Mouse (Mus musculus) MEL (cell line): ENCODE results near the gene Dgat2. TPM values are rescaled to one million over a fixed set of nuclear protein-coding genes. Genes with fewer than 3 reads are reported as not detected.

ENCODE experiments used
- DNase-seq: peaks from one replicate; pipeline ENCODE4 v3.0.0; 2011; ENCODE audit warnings: low read depth, low spot score
- H3K27ac ChIP-seq: 2 replicates; pipeline ENCODE4 v1.5.1; 2012; ENCODE audit warnings: low read depth, mild to moderate bottlenecking, control low read depth, low read length, moderate library complexity; ENCODE audit not compliant: control insufficient read depth
- H3K27me3 ChIP-seq, 2 experiments: fragments of 150-350 bp in 1 of 2; sonication (generic) in 1 of 2; 2 replicates each; pipeline ENCODE4 v1.6.1; 2012; ENCODE audit warnings: low read length in 2 of 2, mild to moderate bottlenecking in 2 of 2, improper control_type of control experiment in 1 of 2, moderate library complexity in 1 of 2; ENCODE audit not compliant: insufficient read depth in 2 of 2, control insufficient read depth in 1 of 2
- H3K36me3 ChIP-seq, 2 experiments: 2 replicates each; pipeline ENCODE4 v1.6.1; 2012 to 2014; ENCODE audit warnings: low read length in 2 of 2, improper control_type of control experiment in 1 of 2, inconsistent platforms in 1 of 2, mild to moderate bottlenecking in 1 of 2; ENCODE audit not compliant: insufficient read depth in 2 of 2, control insufficient read depth in 1 of 2
- H3K4me1 ChIP-seq, 2 experiments: fragments of 150-350 bp in 1 of 2; sonication (generic) in 1 of 2; 2 replicates each; pipeline ENCODE4 v1.6.1; 2012; ENCODE audit warnings: low read length in 2 of 2, improper control_type of control experiment in 1 of 2, mild to moderate bottlenecking in 1 of 2; ENCODE audit not compliant: insufficient read depth in 2 of 2, control insufficient read depth in 1 of 2
- H3K4me3 ChIP-seq, 2 experiments: fragments of 150-350 bp in 1 of 2; sonication (generic) in 1 of 2; 2 replicates each; pipeline ENCODE4 v1.5.1; 2012; ENCODE audit warnings: low read depth in 2 of 2, low read length in 2 of 2, mild to moderate bottlenecking in 2 of 2, moderate library complexity in 2 of 2, control low read depth in 1 of 2, improper control_type of control experiment in 1 of 2; ENCODE audit not compliant: control insufficient read depth in 1 of 2, insufficient read depth in 1 of 2
- H3K79me2 ChIP-seq: 2 replicates; pipeline ENCODE4 v1.6.1; 2012; ENCODE audit warnings: mild to moderate bottlenecking, low read length, moderate library complexity; ENCODE audit not compliant: control insufficient read depth, poor library complexity, insufficient read depth
- H3K9ac ChIP-seq: 2 replicates; pipeline ENCODE4 v1.6.1; 2012; ENCODE audit warnings: low read depth, mild to moderate bottlenecking, control low read depth, low read length, moderate library complexity; ENCODE audit not compliant: control insufficient read depth, poor library complexity, severe bottlenecking
- H3K9me3 ChIP-seq: fragments of 150-350 bp; sonication (generic); replicated peaks from 2 replicates; pipeline ENCODE4 v1.6.1; 2012; ENCODE audit warnings: mild to moderate bottlenecking, low read length, improper control_type of control experiment, moderate library complexity; ENCODE audit not compliant: insufficient read depth
- GATA1 ChIP-seq: IDR thresholded peaks from 2 replicates; pipeline ENCODE4 v1.6.1; 2011; ENCODE audit warnings: low read depth, low read length, improper control_type of control experiment
- JUND ChIP-seq: IDR thresholded peaks from 2 replicates; pipeline ENCODE4 v1.6.1; 2011; ENCODE audit warnings: low read depth, mild to moderate bottlenecking, improper control_type of control experiment, low read length
- MAFK ChIP-seq: IDR thresholded peaks from 2 replicates; pipeline ENCODE4 v1.6.1; 2011; ENCODE audit warnings: low read depth, mild to moderate bottlenecking, low read length, improper control_type of control experiment, borderline replicate concordance
- MYC ChIP-seq: IDR thresholded peaks from 2 replicates; pipeline ENCODE4 v1.6.1; 2011; ENCODE audit warnings: low read depth, mild to moderate bottlenecking, low read length, improper control_type of control experiment, moderate library complexity
- NELFE ChIP-seq: IDR thresholded peaks from 2 replicates; pipeline ENCODE4 v1.6.1; 2011; ENCODE audit warnings: low read depth, low read length, improper control_type of control experiment
- NRF1 ChIP-seq: IDR thresholded peaks from 2 replicates; pipeline ENCODE4 v1.6.1; 2014; ENCODE audit warnings: low read depth, mild to moderate bottlenecking, inconsistent platforms, low read length, improper control_type of control experiment, moderate library complexity; ENCODE audit not compliant: poor library complexity, insufficient read depth, severe bottlenecking
- POLR2A ChIP-seq, 2 experiments: IDR thresholded peaks; 2 replicates each; pipeline ENCODE4 v1.6.1; 2011 to 2012; ENCODE audit warnings: low read length in 2 of 2, mild to moderate bottlenecking in 2 of 2, control low read depth in 1 of 2, improper control_type of control experiment in 1 of 2, low read depth in 1 of 2, moderate library complexity in 1 of 2; ENCODE audit not compliant: control insufficient read depth in 1 of 2, insufficient read depth in 1 of 2, poor library complexity in 1 of 2
- RAD21 ChIP-seq: IDR thresholded peaks from 2 replicates; pipeline ENCODE4 v1.6.1; 2011; ENCODE audit warnings: mild to moderate bottlenecking, low read depth, low read length, improper control_type of control experiment
- TBP ChIP-seq: IDR thresholded peaks from 2 replicates; pipeline ENCODE4 v1.8.0; 2011; ENCODE audit warnings: low read depth, low read length, improper control_type of control experiment
- ZC3H11A ChIP-seq: IDR thresholded peaks from 2 replicates; pipeline ENCODE4 v1.6.1; 2012; ENCODE audit warnings: low read depth, mild to moderate bottlenecking, inconsistent platforms, low read length, improper control_type of control experiment
- polyA plus RNA-seq, 2 experiments: library from polyadenylated mRNA; stranded (reverse) in 1 of 2; unstranded in 1 of 2; fragments of >175 nt in 1 of 2; fragments of >200 nt in 1 of 2; gene quantifications; 2 replicates each; pipeline versions ENCODE4 v1.2.1 to v1.2.4; 2012; ENCODE audit warnings: low replicate concordance in 2 of 2, low read depth in 1 of 2; ENCODE audit not compliant: insufficient read length in 2 of 2, insufficient read depth in 1 of 2, missing spikeins in 1 of 2
- total RNA-seq: library from RNA; depleted of rRNA; stranded (reverse); fragments of 300-350 nt; gene quantifications from 2 replicates; pipeline ENCODE4 v1.2.3, GENCODE M21; 2012

Dgat2 gene
- total and polyA plus RNA-seq, 3 experiments = 4.1 to 7.7 TPM; not detected in 1

GRCm38 (mm10) chr7:99217338-99218074 lies 35.0 kb upstream of the Dgat2 start:
- Histone ChIP-seq H3K36me3 (no peaks in the 10 kb centered on the region; a peak in 1 of 4 replicates), H3K27ac (no peak overlapping the region), H3K4me1 (no peaks in the 10 kb centered on the region), H3K9me3 (no peaks in the 10 kb centered on the region)
- no peak for TF ChIP-seq RAD21
- no peak for TF ChIP-seq POLR2A (IDR thresholded peaks at IDR 0.05; ENCODE audit: control insufficient read depth in 1 of 2, insufficient read depth in 1 of 2, low read depth in 1 of 2, low read length in 2 of 2, poor library complexity in 1 of 2)
- no peak for TF ChIP-seq TBP
- no peak for TF ChIP-seq MYC
- TF ChIP-seq ZC3H11A = no peak
- TF ChIP-seq, all 39 proteins: peak for 0
- Histone ChIP-seq H3K4me3 (no peak overlapping the region), H3K79me2 (no peaks in the 10 kb centered on the region), H3K9ac (no peak overlapping the region), H3K27me3 (peaks cover 0 to 3% of the 10 kb centered on the region in 2 experiments; a peak in 1 of 4 replicates)
- no peak for DNase-seq

GRCm38 (mm10) chr7:99215347-99215855 lies 32.9 kb upstream of the Dgat2 start:
- Histone ChIP-seq H3K9ac (no peak overlapping the region), H3K9me3 (no peaks in the 10 kb centered on the region), H3K27me3 (peaks cover 0 to 1% of the 10 kb centered on the region in 2 experiments; a peak in 2 of 4 replicates), H3K27ac (no peak overlapping the region), H3K36me3 (no peaks in the 10 kb centered on the region; a peak in 1 of 4 replicates), H3K4me1 (no peaks in the 10 kb centered on the region), H3K4me3 (no peak overlapping the region), H3K79me2 (no peaks in the 10 kb centered on the region)
- TF ChIP-seq NELFE = no peak
- no peak for TF ChIP-seq GATA1
- peak; percentile 13 for DNase-seq

GRCm38 (mm10) chr7:99214621-99215185 lies 32.2 kb upstream of the Dgat2 start:
- DNase-seq = no peak
- H3K9me3 ChIP-seq = no peaks in the 10 kb centered on the region
- H3K27ac ChIP-seq = no peak overlapping the region
- peaks cover 0 to 1% of the 10 kb centered on the region in 2 experiments; a peak in 2 of 4 replicates for H3K27me3 ChIP-seq
- H3K79me2 ChIP-seq = no peaks in the 10 kb centered on the region
- H3K4me3 ChIP-seq = no peak overlapping the region
- H3K36me3 ChIP-seq = no peaks in the 10 kb centered on the region; a peak in 1 of 4 replicates
- TF ChIP-seq NRF1 = no peak
- TF ChIP-seq MAFK = 0 out of 2 replicates have a peak, but pooled peaks have one; percentile 24
- TF ChIP-seq JUND = no peak
- H3K9ac ChIP-seq = no peak overlapping the region
- no peaks in the 10 kb centered on the region for H3K4me1 ChIP-seq
